Mouse (Mus musculus) 3134 (cell line): Measurements from ENCODE around the gene Emc6.

Source experiments
- DNase-seq: peaks from one replicate; pipeline ENCODE4 v3.0.0-alpha.2; 2011; ENCODE audit warnings: low spot score; ENCODE audit not compliant: insufficient read length; ENCODE audit errors: extremely low read depth

The Emc6 gene

DNA sequence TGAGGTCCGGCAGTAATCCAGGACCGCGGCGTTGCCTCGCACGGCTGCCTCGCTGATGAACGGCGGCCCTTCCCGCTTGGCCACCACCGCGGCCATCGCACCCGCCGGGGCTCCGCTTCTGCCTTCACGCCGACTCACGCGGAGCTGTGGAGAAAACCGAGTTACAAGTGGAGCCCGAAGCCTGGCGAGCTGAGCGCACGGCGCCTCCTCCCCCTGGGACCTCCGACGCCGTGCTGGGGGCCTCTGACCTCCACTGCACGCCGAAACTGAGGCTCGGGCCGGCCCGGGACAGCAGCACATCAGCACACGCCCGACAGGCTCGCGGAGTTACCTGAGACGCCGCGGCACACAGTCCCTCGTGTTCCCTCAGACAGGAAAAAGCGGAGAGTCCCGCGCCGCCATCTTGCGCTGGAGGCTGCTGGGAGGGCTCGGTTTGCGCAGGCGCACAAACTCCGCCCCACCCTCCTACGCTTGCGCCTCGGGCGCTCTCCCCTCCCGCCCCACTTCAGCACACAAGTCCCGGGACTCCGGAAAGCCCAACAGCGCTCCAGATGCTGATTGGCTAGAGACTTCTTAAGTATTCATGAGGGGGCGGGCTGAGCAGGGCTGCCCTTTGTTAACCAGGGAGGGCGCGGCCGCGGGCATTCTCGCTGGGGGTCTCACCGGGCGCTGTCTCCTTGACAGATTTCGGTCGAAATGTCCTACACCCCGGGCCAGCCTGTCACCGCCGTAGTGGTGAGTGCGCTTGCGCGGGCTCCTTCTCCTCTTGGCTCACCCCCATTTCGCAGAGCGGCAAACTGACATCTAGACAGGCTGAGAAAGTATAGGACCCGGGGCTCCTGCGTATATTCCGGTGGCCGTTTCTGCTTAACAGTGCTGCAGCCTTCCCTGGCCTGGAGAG lies at the start of gene Emc6, which contains the start of gene Tax1bp3:
Emc6 (minus strand) TSS at position 430 of the 901 bp plus-strand sequence.
Tax1bp3 (plus strand) TSS at position 476 of the 901 bp plus-strand sequence.
- peak; percentile 99 for DNase-seq

DNA sequence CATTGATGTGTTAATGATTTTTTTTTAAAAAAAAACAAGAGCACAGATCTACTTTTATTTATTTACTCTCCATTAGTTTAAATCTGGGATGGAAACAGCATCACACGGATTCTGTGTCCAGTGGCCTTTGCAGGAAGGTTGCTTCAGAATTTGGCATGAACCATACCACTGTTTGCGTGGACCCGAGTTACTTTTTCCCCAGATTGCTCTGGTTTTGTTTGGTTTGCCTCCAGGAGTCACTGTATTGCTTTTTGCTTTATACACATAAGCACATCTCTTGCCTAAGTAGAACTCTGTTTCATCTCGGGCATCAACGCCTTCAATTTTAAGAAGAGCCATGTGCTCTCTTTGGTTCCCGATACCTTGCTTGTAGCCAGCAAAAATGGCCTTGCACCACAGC lies 49.0 kb upstream of the Emc6 start:
- no peak for DNase-seq

DNA sequence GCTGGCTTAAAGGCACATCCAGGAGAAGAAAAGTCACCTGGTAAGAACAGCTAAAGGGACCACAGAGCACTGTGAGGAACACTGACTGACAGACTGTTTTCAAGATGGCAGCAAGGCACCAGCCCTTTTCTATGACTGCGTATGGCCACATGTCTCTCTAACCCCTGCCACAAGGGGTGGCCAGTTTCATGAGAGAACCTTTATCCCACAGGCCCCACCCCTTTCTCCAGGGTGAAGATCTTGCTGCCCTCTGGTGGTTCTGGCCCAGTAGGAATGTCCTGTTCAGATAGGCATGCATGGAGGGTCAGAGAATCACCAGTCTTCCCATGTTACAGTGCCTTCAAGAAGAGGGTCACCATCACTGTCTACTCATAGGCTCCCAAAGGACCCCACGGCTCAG lies 47.1 kb upstream of the Emc6 start:
- no peak for DNase-seq

DNA sequence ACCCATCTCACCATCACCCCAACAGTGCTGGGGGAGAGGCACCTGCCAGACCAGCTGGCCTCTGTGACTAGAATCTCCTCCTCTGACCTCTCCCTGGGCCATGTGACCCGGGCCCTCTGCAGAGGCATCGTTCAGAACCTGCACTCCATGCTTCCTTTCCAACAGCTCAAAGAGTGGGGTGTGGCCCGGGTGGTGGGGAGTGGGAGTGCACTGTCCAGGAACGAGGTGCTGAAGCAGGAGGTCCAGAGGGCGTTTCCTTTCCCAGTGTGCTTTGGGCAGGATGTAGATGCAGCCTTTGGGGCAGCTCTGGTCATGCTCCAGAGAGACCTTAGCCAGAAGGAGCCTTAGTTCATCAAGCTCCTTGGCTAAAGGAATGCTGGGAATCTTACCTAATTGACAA lies 46.0 kb upstream of the Emc6 start:
- DNase-seq = no peak

DNA sequence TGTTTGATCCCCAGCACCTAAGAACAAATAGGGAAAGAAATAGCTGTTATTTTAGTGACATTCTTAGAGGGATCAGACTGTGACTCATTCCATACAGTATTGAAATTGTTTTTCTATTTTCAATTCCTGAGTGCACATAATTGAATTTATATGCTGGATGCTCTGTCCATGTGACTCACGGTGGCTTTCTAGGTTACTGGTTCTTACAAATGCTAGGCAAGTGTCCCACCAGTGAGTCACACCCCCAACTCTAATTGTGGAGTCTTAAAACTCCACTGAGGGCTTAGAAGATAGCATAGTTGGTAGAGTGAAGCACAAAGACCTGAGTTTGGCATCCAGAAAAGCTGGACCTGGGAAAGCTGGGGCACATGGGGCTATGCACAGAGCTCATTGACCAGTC lies 43.8 kb upstream of the Emc6 start:
- no peak for DNase-seq

DNA sequence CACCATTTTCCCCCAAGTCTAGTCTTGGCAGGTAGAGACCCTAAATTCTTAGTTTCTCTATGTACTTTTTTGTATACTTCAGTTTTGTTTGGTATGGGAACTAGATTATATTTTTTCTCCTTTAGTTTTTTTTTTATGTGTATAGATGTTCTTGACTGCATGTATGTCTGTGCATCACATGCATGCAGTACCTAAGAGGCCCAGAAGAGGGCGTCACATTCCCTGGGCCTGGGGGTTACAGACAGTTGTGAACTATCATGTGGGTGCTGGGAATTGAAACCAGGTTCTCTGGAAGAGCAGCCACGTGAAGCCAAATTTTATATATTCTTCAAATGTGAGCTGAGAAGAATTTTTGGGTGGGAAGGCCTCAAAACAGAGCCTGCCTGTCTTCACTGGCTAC lies 42.8 kb upstream of the Emc6 start:
- no peak for DNase-seq

DNA sequence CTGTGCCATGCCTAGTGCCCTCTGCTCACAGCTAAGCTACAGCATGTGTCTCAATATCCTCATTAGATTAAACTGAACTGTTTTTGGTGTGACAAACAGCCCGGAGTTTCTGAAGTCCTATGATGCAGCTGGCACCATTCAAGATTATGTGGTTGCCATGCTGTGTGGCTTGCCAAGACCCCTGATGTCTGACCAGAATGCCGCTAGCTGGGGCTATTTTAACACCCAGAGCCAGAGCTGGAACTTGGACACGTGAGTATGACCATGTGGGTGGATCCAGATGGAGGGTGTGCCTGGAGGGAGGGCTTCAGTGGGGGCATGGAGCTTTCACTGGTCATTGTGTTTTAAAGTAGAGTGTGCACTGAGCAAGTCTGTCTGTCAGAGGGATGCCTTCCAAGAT lies 37.1 kb upstream of the Emc6 start:
- DNase-seq = no peak

DNA sequence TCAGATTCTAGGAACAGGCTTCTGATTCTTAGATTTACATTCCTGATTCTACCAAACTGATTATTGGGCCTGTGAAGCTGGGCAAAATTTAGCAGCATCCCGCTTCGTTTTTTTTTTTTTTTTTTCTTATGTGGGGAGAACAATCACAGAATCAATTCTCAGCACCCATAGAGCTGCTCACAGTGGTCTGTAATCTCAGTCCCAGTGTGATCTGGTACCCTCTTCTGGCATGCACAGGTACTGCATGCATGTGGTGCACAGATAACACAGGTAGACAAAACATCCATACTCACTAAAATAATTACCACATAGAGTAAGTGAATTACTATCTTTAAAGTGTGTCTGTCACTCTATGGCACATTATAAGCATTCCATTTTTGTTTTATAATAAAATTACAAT lies 30.8 kb upstream of the Emc6 start:
- DNase-seq = no peak

DNA sequence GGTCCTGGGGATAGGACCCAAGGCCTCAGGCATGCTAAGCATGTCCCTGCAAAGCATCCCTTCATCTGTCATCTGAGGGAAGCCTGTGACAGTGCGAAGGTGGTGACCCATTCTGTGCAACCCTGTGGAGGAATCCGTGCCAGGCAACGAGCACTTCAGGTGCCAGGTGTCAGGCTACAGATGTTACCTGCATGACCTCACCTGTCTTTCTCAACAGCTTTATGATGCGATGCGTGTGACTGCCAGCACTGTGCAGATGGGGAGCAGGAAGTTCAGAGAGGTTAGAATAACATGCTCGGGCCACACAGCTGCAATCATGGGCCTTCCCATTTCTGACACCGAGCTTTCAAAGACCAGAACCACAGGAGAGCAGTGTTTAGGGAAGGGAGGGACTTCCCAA lies 28.4 kb upstream of the Emc6 start:
- DNase-seq = no peak

DNA sequence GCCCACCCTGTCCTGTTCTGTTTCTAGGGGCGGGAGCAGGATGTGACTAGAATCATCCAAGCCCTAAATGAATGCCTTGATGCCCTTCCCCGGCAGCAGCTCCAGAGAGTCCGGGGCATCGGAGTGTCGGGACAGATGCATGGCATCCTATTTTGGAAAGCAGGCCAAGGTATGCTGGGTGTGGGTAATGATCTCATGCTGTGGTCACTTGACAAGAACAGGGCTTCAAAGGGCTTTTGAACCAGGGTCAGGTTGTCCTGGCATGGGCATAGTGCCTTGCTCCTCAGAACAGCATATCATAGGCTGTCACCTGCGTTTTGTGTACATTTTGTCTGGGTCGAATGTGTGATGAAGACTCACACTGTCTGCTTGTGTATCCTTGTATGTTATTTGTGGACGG lies 27.1 kb upstream of the Emc6 start:
- peak; percentile 34 for DNase-seq

DNA sequence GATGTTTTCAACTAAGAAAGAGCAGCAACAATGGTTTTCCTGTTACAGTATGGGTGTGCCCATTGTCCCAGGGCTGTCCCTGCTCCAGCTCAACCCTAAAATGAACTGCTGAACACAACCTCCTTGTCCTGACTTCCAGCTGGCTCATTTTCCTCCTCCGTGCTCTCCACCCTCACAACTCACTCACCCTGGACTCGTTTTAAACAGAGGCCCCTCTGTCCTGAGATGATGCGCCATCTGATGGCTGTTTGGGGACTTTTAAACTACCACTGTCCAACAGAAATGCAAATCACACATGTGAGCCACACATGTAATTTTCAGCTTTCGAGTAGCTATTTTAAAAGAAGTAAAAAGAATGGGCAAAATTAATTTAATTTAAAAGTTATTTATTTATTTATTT lies 24.8 kb upstream of the Emc6 start:
- no peak for DNase-seq

DNA sequence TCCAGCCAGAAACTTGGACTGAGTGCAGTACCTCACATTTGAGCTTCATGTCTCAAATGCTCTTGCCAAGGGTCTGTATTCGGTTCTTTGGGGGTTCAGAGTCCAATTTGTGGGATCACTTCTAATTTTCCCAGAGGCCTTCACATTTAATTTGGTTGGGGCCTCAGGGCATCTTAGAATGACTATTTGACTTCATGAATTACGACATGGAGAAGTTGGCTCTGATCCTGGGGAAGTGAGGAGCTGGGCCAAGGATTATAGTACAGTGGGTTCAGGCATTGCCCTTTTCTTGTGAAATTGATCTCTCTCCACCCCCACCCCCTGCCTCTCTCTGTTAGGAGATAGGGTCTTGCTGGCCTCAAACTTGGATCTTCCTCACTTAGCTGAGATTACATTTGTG lies 24.2 kb upstream of the Emc6 start:
- DNase-seq = no peak

DNA sequence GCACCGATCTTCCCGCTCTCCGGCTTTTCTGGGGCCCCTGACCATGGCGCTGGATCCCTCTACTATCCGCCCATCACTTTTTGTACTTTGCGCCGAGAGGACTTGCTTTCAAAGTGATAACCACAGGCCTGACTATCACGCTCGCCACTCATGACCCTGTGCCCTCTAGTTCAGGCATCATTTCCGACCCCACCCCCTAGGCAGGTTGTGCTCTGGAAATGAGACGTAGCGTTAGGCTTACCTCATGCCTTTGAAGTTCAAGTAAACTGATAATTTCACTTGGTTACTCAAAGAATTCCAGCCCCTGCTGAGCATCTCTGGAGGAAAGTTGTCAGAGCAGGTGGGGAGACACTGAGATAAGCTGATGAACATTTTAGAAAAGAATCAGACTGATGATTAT lies 23.0 kb upstream of the Emc6 start:
- no peak for DNase-seq

DNA sequence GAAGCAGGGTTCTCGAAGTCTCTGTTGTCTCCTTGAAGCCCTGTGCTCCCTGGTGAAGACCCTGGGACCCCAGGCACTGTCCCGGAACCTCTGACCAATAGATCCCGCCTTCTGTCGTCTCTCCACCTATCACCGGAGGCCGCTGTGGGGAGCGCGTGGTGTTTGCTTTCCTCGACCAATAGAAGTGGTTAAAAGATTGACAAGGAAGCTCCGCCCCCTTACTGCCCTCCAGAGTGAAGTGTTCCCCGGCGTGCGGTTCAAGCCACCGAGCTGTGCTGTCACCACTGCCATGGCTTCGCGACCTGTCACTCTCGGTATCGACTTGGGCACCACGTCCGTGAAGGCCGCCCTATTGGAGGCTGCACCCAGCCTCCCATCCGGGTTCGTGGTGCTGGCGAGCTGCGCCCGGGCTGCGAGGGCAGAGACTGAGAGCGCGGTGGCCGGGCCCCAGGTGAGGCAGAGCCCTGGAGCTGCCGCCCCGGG lies 22.4 kb upstream of the Emc6 start, which contains the start of gene Shpk:
Shpk (plus strand) TSS at position 231 of the 483 bp plus-strand sequence.
- DNase-seq = peak; percentile 89

DNA sequence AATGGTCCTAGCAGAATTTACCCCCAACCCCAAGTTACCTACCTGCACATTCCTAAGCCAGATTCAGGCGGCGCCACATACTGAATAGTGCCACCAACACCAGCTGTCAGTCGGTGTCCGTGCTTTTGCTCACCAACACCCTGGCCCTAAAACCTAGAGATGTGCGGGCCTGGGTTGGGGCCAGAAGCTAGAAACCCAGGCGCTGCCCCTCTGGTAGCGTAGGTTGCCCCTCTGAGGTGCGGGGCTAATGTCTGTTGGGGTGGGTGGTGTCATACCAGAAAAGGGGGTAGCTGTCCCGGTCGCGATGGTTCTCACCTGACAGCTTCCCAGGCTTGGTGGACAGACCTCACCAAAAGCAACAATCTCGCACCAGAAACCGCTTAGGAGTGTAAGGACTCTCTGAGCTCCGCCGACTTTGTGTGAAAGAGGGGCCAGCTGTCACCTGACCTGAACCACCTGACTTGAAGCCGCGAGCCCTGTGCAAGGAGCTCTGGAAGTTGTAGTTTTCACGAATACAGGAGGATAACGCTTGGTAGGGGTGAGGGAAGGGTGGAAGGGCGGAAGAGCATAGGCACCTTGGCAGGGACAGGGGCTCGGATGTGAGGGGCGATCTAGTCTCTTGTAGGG lies 21.9 kb upstream of the Emc6 start, which contains the start of gene Ctns:
Ctns (minus strand) TSS at position 440 of the 627 bp plus-strand sequence.
- DNase-seq = peak; percentile 87

DNA sequence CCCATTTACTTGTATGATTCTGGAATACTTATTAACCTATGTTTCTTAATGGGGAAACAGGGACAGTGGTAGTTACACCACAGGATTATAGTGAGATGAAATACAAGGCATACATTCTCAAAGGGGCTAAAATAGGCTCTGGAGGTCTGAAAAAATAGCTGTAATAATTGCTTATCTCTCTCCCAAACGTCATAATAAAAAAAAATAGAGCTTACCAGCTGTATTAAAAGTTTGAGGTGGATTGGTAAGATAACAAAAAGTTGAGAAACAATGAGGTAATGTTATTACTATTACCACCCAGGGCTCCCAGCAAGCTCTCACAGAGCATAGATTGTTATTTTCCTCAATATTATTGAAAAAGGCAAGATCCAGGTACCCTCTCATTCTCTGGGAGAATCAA lies 21.4 kb upstream of the Emc6 start:
- no peak for DNase-seq

DNA sequence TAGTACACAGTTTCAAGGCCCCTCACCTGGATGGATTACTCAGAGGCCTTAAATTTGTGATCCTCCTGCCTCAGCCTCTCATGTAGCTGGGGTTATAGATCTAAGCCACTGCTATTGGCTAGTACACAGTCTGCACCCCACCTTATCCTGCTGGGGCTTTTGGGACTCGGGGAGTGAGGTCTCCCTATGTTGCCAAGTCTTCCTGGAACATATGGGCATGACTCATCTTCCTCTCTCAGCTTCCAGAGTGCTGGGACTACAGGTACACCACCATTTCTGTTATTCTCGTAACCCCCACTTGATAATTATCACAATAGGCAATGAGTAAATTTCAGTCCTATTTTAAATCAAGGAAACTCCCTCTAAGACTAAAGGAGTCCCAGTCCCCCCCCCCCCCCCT lies 17.6 kb upstream of the Emc6 start:
- DNase-seq = no peak

DNA sequence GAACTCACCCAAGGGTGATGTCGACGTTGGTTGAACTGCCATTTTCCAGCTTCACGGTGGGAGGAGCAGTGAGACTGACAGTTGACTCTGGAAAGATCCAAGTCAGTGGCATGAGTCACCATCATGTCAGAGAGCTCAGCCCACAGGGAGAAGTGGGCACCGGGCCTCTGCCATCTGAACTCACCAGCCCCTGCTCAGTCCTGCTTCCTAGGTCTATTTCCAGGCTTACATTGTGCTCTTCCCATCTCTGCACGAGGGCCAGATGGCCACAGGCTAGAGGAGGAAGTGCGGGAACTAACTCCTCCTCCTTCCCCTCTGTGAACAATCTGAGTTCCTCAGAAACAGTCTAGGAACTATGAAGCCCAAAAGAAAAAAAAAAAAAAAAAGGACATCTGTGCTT lies 16.2 kb upstream of the Emc6 start:
- DNase-seq = peak; percentile 67

DNA sequence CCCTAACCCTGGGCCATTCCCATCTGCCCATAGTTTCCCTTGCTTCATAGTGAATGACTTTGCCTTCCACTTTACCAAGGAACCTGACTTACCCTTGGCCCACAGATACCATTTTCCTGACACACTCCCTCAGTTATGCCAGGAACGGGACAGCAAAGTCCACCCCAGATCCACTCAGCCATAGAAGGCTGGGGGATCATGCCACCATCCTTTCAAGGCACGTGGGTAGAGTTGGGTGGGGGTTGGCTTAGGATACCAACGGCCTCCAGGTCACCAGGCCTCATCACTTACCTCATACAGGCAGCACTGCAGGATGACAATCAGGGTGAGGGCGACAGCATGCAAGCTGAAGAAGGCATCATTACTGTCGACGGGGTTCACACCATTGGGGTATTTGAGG lies 10.4 kb upstream of the Emc6 start:
- no peak for DNase-seq

DNA sequence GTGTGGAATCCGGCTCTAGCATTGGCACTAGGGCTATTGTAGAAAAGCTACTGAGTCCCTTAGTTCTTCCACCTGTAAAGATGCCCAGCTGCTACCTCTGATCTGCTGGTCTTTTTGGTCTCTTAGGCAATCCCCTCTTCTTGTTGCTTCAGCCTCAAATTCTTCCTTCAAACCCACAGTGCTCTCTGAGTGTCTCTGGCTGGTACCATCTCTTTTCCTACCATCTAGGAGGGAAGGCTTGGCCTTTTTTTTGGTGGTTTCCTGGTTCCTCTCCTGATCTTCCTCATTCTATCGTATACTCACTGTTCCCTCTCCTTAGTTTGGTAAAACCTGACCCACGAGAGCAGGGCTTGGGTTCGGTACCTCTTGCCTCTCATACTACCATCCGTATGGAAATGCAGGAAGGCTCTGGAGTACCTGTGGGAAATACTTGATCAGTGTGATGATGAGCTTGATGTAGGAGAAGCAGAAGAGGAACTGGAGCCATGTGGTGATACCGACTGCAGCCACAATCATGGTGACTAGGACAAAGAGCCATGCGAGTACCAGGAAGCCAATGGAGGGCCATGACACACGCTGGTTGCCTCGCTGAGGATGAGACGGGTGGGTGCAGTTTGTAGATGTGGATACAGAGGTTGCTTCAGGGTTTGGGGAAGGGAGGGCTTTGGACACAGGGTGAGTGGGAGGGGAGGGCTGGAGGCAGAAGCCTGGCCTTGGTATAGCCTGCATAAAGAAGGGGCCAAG lies 9.2 kb upstream of the Emc6 start:
- DNase-seq = no peak

DNA sequence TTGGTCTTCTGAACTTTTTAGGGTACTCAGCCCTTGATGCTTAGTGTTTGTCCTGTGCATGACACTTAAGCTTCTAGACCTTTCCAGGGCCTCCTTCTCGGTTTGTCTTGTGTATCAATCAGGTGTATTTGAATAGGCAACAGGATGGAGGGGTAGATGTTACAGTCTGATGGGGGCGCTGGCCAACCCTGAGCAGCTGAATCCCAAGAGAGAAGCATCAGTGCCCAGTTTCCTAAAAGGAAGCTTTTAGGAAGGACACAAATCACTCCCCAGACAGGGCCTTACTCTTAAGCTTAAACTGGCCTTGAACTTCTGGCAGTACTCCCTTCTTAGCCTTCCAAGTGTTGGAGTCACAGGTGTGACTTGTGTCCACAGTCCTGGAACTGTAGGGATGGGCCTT lies 1.1 kb upstream of the Emc6 start:
- no peak for DNase-seq
